Mouse (Mus musculus) forebrain, embryonic 16.5 days (tissue): ENCODE measurements around the gene Ttf1. TPM values are rescaled to one million over a fixed set of nuclear protein-coding genes. Genes with fewer than 3 reads are reported as not detected.

Experiments used
- ATAC-seq: fragments of 200-750 bp; cut with Nextera tagmentation; 2 replicates; pipeline ENCODE4 v1.8.0; 2017; ENCODE audit warnings: mild to moderate bottlenecking, moderate library complexity
- H3K27ac ChIP-seq: fragments of 300-500 bp; sonication (generic); 2 replicates; pipeline ENCODE4 v1.5.1; 2014; ENCODE audit warnings: low read length, control low read depth
- H3K27me3 ChIP-seq: fragments of 300-500 bp; sonication (generic); replicated peaks from 2 replicates; pipeline ENCODE4 v1.6.1; 2014; ENCODE audit warnings: low read length; ENCODE audit not compliant: control insufficient read depth, insufficient read depth
- H3K36me3 ChIP-seq: fragments of 300-500 bp; sonication (generic); 2 replicates; pipeline ENCODE4 v1.6.1; 2014; ENCODE audit not compliant: control insufficient read depth, insufficient read depth
- H3K4me1 ChIP-seq: fragments of 300-500 bp; sonication (generic); replicated peaks from 2 replicates; pipeline ENCODE4 v1.6.1; 2014; ENCODE audit warnings: low read length; ENCODE audit not compliant: control insufficient read depth, insufficient read depth
- H3K4me2 ChIP-seq: fragments of 300-500 bp; sonication (generic); 2 replicates; pipeline ENCODE4 v1.6.1; 2014; ENCODE audit warnings: mild to moderate bottlenecking, low read length, control low read depth
- H3K4me3 ChIP-seq: fragments of 300-500 bp; sonication (generic); replicated peaks from 2 replicates; pipeline ENCODE4 v1.5.1; 2014; ENCODE audit warnings: mild to moderate bottlenecking, low read length, control low read depth
- H3K9ac ChIP-seq: fragments of 300-500 bp; sonication (generic); replicated peaks from 2 replicates; pipeline ENCODE4 v1.6.1; 2014; ENCODE audit warnings: low read depth, low read length, control low read depth
- H3K9me3 ChIP-seq: fragments of 300-500 bp; sonication (generic); 2 replicates; pipeline ENCODE4 v1.6.1; 2016; ENCODE audit warnings: low read length; ENCODE audit not compliant: control insufficient read depth
- WGBS: fragments of 180-500 bp; shearing (Covaris S2); extraction: QIAGEN DNeasy Blood & Tissue Kit; methylation state at CpG from one replicate; pipeline ENCODE4 v1.1.7; 2014; 5-methylcytosine and 5-hydroxymethylcytosine counted together
- polyA plus RNA-seq: library from polyadenylated mRNA; unstranded; fragments of >200 nt; fragmentation: Nextera tagmentation; extraction: Ambion mirVana; gene quantifications from 2 replicates; pipeline ENCODE4 v1.2.1, GENCODE M21; 2015

Ttf1 gene
- 9.6 and 9.8 TPM in 2 replicates for polyA plus RNA-seq

GRCm38 (mm10) chr2:29060135-29060597 lies at the start of gene Ttf1:
Ttf1 (plus strand) TSS chr2:29060262.
- peak within 1 kb of the TSS; percentile 82 for H3K9ac ChIP-seq
- H3K27ac ChIP-seq = peak within 1 kb of the TSS; percentile 93
- peak within 1 kb of the TSS; percentile 87 for H3K4me3 ChIP-seq
- peak; percentile 99 for ATAC-seq
- H3K4me1 ChIP-seq = peaks cover 6% of the 10 kb centered on the region
- WGBS = under 1% methylated on average over 41 of the region's 41 CpGs
- H3K36me3 ChIP-seq = no peaks in the 10 kb centered on the region
- peaks cover 22% of the 10 kb centered on the region for H3K27me3 ChIP-seq
- H3K9me3 ChIP-seq = no peaks in the 10 kb centered on the region
- H3K4me2 ChIP-seq = peak within 1 kb of the TSS; percentile 65

GRCm38 (mm10) chr2:29012523-29012922 lies 47.5 kb upstream of the Ttf1 start:
- 64% methylated on average over 5 of the region's 5 CpGs for WGBS

DNA sequence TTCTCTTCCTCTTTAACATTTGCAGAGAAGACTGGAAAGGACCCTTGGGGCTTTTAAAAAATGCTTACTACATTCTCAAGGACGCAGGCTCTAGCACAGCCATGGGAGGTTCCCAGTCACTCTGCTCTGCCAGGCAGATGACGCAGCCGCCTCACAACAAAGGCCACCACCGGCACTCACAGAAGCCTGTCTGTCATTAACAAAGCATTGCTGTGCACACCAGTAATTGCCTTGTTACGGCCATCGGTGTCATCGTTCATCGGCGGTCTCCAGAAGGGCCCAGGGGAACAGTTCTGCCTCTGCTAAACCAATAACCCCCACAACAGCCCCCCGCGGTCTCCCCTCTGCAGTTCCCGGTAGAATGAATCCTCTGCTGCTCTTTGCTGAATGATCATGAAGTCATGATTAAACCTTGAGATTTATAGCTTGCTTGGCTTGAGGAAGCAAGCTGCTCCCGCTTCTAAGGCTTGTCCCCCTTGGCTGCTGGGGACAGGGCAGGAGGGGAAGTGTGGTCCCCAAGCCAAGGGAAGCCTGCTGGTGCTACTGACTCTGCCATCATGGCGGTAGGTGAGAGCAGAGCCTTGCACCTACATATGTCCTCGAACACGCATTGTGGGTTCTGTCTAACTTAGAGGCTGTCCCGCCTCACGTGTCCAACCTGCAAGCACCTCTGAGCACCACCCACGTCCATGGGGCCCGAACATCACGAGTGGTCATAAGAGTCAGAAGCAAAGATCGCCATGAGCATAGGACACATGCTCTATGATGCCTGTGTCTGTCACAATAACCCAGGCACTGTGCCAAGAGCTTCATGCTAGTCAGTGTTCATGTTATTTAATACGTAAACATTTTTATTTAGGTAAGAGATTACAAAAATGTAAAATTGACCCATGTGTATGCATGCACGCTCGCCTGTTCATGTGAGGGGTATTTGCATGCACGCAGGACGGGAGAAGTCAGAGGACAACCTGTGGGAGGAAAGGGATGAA lies 43.2 kb upstream of the Ttf1 start:
- ATAC-seq = peak; percentile 89
- H3K9me3 ChIP-seq = peaks cover 2% of the 10 kb centered on the region; the same call in 1 of the 2 replicates
- no peak overlapping the region for H3K4me3 ChIP-seq
- 47% methylated on average over 27 of the region's 27 CpGs for WGBS
- H3K27me3 ChIP-seq = peaks cover 17% of the 10 kb centered on the region
- 0 out of 2 replicates have a peak overlapping the region, but pooled peaks have one; percentile 14 for H3K4me2 ChIP-seq
- no peaks in the 10 kb centered on the region for H3K36me3 ChIP-seq
- peaks cover 9% of the 10 kb centered on the region for H3K4me1 ChIP-seq
- H3K9ac ChIP-seq = peak overlapping the region; percentile 45
- H3K27ac ChIP-seq = no peak overlapping the region

More at GRCm38 (mm10) chr2:29012523-29012922, 47.5 kb upstream of the Ttf1 start:
- no peaks in the 10 kb centered on the region for H3K36me3 ChIP-seq
- H3K4me1 ChIP-seq = peaks cover 9% of the 10 kb centered on the region
- H3K9me3 ChIP-seq = peaks cover 2% of the 10 kb centered on the region; the same call in 1 of the 2 replicates
- peaks cover 51% of the 10 kb centered on the region for H3K27me3 ChIP-seq
- H3K4me3 ChIP-seq = no peak overlapping the region
- H3K27ac ChIP-seq = no peak overlapping the region
- H3K9ac ChIP-seq = no peak overlapping the region
- H3K4me2 ChIP-seq = no peak overlapping the region
- ATAC-seq = no peak

GRCm38 (mm10) chr2:29018680-29019079 lies 41.4 kb upstream of the Ttf1 start:
- peaks cover 9% of the 10 kb centered on the region for H3K4me1 ChIP-seq
- H3K27me3 ChIP-seq = peaks cover 18% of the 10 kb centered on the region
- no peak overlapping the region for H3K9ac ChIP-seq
- H3K4me2 ChIP-seq = no peak overlapping the region
- no peak overlapping the region for H3K4me3 ChIP-seq
- H3K36me3 ChIP-seq = no peaks in the 10 kb centered on the region
- peaks cover 2% of the 10 kb centered on the region; the same call in 1 of the 2 replicates for H3K9me3 ChIP-seq
- no peak for ATAC-seq
- WGBS = 58% methylated on average over 5 of the region's 5 CpGs
- no peak overlapping the region for H3K27ac ChIP-seq

- H3K27me3 ChIP-seq = peaks cover 11% of the 10 kb centered on the region
- H3K4me3 ChIP-seq = no peak overlapping the region
- no peak overlapping the region for H3K27ac ChIP-seq
- H3K9me3 ChIP-seq = no peaks in the 10 kb centered on the region
- ATAC-seq = no peak
- H3K4me2 ChIP-seq = no peak overlapping the region
- WGBS = 71% methylated on average over 17 of the region's 17 CpGs
- H3K4me1 ChIP-seq = peaks cover 9% of the 10 kb centered on the region
- no peaks in the 10 kb centered on the region for H3K36me3 ChIP-seq
- H3K9ac ChIP-seq = no peak overlapping the region
These were observed 39.0 kb upstream of the Ttf1 start for GRCm38 (mm10) chr2:29021025-29021424.

GRCm38 (mm10) chr2:29023001-29023400 lies 37.1 kb upstream of the Ttf1 start:
- Histone ChIP-seq H3K27me3 (peaks cover 11% of the 10 kb centered on the region), H3K27ac (no peak overlapping the region), H3K4me2 (no peak overlapping the region), H3K4me3 (no peak overlapping the region), H3K9ac (no peak overlapping the region), H3K36me3 (no peaks in the 10 kb centered on the region), H3K9me3 (no peaks in the 10 kb centered on the region), H3K4me1 (no peaks in the 10 kb centered on the region)
- no peak for ATAC-seq
- WGBS = 94% methylated on average over 7 of the region's 7 CpGs

DNA sequence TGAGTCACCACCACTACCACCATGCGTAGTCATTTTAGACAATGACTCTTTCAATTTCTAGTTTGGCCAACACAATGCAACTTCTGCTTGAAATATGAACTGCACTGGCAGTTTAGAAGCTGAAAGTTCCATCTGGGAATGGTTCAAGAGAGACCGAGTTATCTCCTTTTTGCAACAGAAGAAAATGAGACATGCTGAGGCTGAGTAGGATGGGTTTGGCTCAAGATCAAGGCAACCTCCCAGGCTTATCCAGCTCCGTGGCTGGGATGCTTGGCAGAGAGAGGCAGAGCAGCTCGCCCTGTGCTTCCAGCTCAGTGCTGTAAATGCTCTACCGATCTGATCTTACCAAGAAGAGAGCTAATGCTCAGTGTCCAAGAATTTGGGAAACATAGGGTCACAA lies 34.8 kb upstream of the Ttf1 start:
- Histone ChIP-seq H3K4me2 (no peak overlapping the region), H3K4me3 (no peak overlapping the region), H3K36me3 (no peaks in the 10 kb centered on the region), H3K27ac (no peak overlapping the region), H3K4me1 (peaks cover 5% of the 10 kb centered on the region; the same call in 1 of the 2 replicates), H3K9me3 (no peaks in the 10 kb centered on the region), H3K9ac (no peak overlapping the region), H3K27me3 (peaks cover 11% of the 10 kb centered on the region)
- ATAC-seq = no peak
- 62% methylated on average over 5 of the region's 5 CpGs for WGBS

DNA sequence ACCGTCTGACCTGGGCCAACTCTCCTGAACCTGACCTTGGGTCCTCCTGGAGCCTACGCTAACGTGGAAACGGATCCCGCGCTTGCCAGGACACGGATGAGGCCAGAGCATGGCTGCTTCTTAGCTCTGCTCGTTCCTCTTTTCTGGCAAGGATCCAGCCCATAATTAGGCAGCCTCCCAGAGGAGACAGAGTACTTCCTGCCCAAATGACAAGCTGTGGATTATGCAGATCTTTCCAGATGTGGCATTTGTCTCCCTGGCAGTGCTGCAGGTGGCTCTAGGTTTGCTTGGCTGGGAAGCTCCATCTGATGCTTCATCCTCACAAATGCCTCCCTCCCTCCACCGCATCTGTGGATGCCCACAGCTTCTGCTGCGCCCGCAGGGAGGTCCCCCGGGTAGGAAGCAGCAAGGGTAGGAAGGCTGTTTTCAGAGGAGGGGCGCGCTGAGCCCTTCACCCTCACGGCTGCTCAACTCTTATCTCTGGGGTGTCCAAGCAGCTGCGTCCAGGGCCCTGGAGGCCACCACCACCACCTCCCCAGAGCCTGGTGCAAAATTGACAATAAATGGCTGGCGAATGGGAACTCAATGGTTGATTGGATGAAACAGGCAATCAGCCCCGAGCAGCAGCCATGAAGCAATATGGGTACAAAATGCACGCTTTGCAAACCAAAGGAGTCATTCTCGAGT lies 29.9 kb upstream of the Ttf1 start:
- Histone ChIP-seq H3K4me1 (peaks cover 6% of the 10 kb centered on the region; the same call in 1 of the 2 replicates), H3K4me3 (no peak overlapping the region), H3K9ac (no peak overlapping the region), H3K27me3 (peaks cover 29% of the 10 kb centered on the region), H3K27ac (no peak overlapping the region), H3K4me2 (no peak overlapping the region), H3K9me3 (no peaks in the 10 kb centered on the region), H3K36me3 (no peaks in the 10 kb centered on the region)
- 27% methylated on average over 20 of the region's 20 CpGs for WGBS
- ATAC-seq = peak; percentile 63

GRCm38 (mm10) chr2:29031951-29032350 lies 28.1 kb upstream of the Ttf1 start:
- H3K36me3 ChIP-seq = no peaks in the 10 kb centered on the region
- no peaks in the 10 kb centered on the region for H3K9me3 ChIP-seq
- H3K9ac ChIP-seq = no peak overlapping the region
- H3K27ac ChIP-seq = no peak overlapping the region
- H3K4me1 ChIP-seq = peaks cover 6% of the 10 kb centered on the region; the same call in 1 of the 2 replicates
- H3K4me3 ChIP-seq = no peak overlapping the region
- H3K27me3 ChIP-seq = peaks cover 40% of the 10 kb centered on the region
- 81% methylated on average over 4 of the region's 4 CpGs for WGBS
- H3K4me2 ChIP-seq = no peak overlapping the region
- no peak for ATAC-seq
